Mouse (Mus musculus) bone marrow macrophage, adult 2 months (primary cell): ENCODE measurements around the gene Ash1l.

Source experiments
- CTCF ChIP-seq: IDR thresholded peaks from 2 replicates; pipeline ENCODE4 v1.5.1; 2012; ENCODE audit warnings: low read depth, mild to moderate bottlenecking, low read length, moderate library complexity
- POLR2A ChIP-seq: IDR thresholded peaks from 2 replicates; pipeline ENCODE4 v1.6.1; 2012; ENCODE audit warnings: mild to moderate bottlenecking, low read depth, low read length, borderline replicate concordance

DNA sequence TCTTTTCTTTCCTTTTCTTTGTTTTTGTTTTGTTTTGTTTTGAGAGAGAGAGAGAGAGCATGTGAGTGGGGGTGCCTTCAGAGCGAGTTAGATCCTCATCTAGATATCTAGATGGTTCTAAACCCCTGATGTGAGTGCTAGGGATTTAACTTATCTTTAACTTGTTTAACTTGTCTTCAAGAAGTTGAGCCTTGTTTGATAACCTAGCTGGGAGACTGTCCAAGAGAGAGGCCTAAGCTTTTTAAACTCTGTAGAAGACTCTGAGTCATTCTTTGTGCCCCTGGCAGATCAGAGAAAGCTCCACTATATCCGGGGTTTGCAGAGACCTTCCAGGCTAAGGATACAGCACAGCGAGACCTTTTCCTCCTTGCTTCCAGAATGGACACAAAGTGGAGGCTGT is 157.1 kb downstream of the Ash1l start:
- TF ChIP-seq POLR2A (no peak), CTCF (no peak)
